Mouse (Mus musculus): Measurements from ENCODE around the gene Fkbp1b. TPM values are rescaled to one million over a fixed set of nuclear protein-coding genes. Genes with fewer than 3 reads are reported as not detected.
"Not testable (repeated sequence)": the region's sequence is repeated elsewhere in the genome, so short reads cannot be mapped to it uniquely, and the experiment has no call there.

The Fkbp1b gene
- polyA plus RNA-seq (2015; fragmentation: Nextera tagmentation; extraction: Ambion mirVana) = 60.0 and 71.2 TPM in 2 replicates

DNA sequence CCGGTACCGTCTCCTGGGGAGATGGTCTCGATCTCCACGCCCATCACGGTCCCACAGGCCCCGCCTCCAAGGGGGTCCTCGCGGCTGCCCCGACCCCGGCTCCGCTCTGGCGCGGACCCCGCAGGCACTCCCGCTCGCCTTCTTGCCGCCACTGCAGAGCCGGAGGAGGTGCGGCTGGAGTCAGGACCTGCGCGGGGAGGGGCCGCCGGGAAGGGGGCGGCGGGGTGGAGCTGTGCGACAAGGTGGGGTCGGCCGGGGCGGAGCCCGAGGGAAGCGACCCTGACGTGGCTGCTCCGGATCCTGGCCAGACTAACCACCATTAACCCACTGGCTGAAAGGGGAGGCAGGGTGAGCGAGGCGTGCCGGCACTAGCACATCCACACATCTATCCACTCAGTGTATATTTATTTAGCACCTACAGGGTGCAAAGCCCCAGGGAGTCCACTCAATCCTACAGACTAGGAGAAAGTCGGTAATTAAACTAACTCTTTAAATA lies at the start of gene Fkbp1b:
Gene Fkbp1b, minus strand, starts transcription at position 200 of the 496 bp plus-strand sequence.
- Histone ChIP-seq H3K36me3 (no peaks in the 10 kb centered on the region), H3K4me1 (replicated peaks) (peaks cover 26% of the 10 kb centered on the region), H3K27me3 (peaks cover 4% of the 10 kb centered on the region; the same call in 1 of the 2 replicates), H3K4me3 (peak within 1 kb of the TSS; percentile 59), H3K9me3 (no peaks in the 10 kb centered on the region), H3K9ac (peak within 1 kb of the TSS; percentile 63), H3K4me2 (peak within 1 kb of the TSS; percentile 88), H3K27ac (replicated peaks) (no peak within 1 kb of the TSS; the same call in 1 of the 2 replicates)
- WGBS = under 1% methylated on average over 35 of the region's 37 CpGs
- ATAC-seq (ENCODE audit: low FRiP score, low read depth) = peak; percentile 61

DNA sequence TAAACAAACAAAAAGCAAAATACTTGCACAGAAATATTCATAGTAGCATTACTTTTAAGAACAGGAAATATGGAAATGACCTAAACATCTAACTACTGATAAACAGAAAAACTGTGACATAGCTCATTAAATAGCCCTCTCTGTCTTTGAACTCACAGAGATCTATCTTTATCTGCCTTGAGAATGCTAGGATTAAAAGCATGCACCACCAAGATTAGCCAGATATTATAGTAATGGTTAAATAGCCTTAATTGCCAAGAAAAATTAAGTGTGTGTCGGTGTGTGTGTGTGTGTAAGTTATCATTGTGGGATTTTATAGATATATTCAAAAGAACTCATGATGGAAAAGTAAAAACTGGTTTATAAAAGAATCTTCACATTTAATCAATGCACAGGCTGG lies 48.5 kb upstream of the Fkbp1b start:
- Histone ChIP-seq H3K4me3 (no peak overlapping the region), H3K9me3 (no peaks in the 10 kb centered on the region), H3K36me3 (peaks cover 15% of the 10 kb centered on the region), H3K4me1 (replicated peaks) (no peaks in the 10 kb centered on the region), H3K9ac (no peak overlapping the region), H3K27me3 (no peaks in the 10 kb centered on the region), H3K27ac (replicated peaks) (no peak overlapping the region), H3K4me2 (no peak overlapping the region)
- 97% methylated on average over 1 of the region's 1 CpGs for WGBS
- ATAC-seq (ENCODE audit: low FRiP score, low read depth) = no peak

DNA sequence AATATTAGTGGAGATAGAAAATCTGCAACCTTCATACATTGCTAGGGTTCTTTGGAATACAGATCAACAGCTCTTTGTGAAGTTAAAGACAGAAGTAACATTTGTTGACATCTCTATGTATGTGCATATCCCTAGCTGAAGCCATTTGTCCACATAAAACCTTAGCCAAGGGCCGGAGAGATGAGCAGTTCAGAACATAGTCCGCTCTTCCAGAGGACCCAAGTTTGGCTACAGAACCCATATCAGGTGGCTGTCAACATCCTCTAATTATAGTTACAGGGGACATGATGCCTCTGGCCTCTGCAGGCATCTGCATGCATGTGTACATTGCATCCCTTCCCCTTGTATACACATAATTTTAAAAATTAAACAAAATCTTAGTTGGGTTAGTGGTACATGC lies 47.9 kb upstream of the Fkbp1b start:
- no peaks in the 10 kb centered on the region for H3K27me3 ChIP-seq
- no peaks in the 10 kb centered on the region for H3K4me1 ChIP-seq (replicated peaks)
- H3K4me3 ChIP-seq = no peak overlapping the region
- no peak overlapping the region for H3K9ac ChIP-seq
- WGBS = 97% methylated on average over 2 of the region's 2 CpGs
- H3K36me3 ChIP-seq = peaks cover 16% of the 10 kb centered on the region
- no peak overlapping the region for H3K4me2 ChIP-seq
- no peak for ATAC-seq (ENCODE audit: low FRiP score, low read depth)
- H3K9me3 ChIP-seq = no peaks in the 10 kb centered on the region
- no peak overlapping the region for H3K27ac ChIP-seq (replicated peaks)

DNA sequence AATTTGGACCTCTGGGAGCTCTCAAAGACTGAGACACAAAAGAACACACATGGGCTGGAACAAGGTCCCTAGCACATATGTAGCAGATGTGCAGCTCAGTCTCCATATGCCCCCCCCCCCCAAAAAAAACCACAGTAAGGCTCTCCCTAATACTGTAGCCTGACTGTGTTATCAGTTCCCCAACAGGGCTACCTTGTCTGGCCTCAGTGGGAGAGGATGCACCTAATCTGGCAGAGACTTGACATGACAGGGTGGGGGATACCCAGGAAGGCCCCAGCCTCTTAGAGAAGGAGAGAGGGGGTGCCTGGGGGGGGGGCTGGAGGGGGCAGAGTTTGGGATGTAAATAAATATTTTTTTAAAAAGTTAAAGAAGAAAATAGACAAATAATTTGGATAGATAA lies 47.3 kb upstream of the Fkbp1b start:
- Histone ChIP-seq H3K36me3 (peaks cover 17% of the 10 kb centered on the region), H3K9ac (no peak overlapping the region), H3K4me2 (no peak overlapping the region), H3K27ac (replicated peaks) (no peak overlapping the region), H3K9me3 (no peaks in the 10 kb centered on the region), H3K27me3 (no peaks in the 10 kb centered on the region), H3K4me3 (no peak overlapping the region), H3K4me1 (replicated peaks) (no peaks in the 10 kb centered on the region)
- no peak for ATAC-seq (ENCODE audit: low FRiP score, low read depth)

DNA sequence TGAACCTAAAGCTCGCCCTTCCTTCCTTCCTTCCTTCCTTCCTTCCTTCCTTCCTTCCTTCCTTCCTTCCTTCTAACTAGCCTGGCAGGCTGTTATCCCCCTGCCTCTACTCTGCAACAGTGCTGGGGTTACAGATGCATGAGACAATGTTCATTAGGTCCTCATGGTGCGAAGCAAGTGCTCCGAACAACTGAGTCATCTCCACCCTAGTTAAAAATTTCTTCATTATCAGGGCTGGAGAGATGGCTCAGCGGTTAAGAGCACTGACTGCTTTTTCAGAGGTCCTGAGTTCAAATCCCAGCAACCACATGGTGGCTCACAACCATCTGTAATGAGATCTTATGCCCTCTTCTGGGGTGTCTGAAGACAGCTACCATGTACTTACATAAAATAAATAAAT lies 45.2 kb upstream of the Fkbp1b start:
- ATAC-seq (ENCODE audit: low FRiP score, low read depth); H3K9me3 ChIP-seq; H3K9ac ChIP-seq; H3K4me3 ChIP-seq; H3K27me3 ChIP-seq; H3K4me1 ChIP-seq (replicated peaks); H3K4me2 ChIP-seq; H3K27ac ChIP-seq (replicated peaks): not testable (repeated sequence)
- 97% methylated on average over 4 of the region's 4 CpGs for WGBS
- H3K36me3 ChIP-seq = peaks cover 26% of the 10 kb centered on the region

DNA sequence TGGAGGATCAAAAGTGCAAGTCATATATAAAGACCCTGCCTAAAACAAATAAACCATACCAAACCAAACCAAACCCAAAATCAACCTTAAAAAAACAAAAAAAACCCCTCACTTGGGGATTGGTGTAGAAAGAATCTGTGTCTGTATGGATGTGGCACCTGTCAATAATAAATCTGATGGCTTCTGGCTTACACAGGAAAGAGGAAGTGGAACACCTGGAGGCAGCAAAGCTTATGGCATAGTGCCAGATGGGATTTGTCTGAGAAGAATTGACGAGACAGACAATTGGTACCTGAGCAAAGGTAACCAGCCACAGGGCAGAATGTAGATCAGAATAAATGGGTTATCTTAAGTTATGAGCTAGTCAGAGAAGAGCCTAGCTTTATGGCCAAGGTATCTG lies 43.7 kb upstream of the Fkbp1b start:
- Histone ChIP-seq H3K4me2 (no peak overlapping the region), H3K27ac (replicated peaks) (no peak overlapping the region), H3K4me1 (replicated peaks) (no peaks in the 10 kb centered on the region), H3K27me3 (no peaks in the 10 kb centered on the region), H3K9me3 (no peaks in the 10 kb centered on the region), H3K9ac (no peak overlapping the region), H3K4me3 (no peak overlapping the region), H3K36me3 (peaks cover 25% of the 10 kb centered on the region)
- WGBS = 56% methylated on average over 1 of the region's 1 CpGs
- no peak for ATAC-seq (ENCODE audit: low FRiP score, low read depth)

DNA sequence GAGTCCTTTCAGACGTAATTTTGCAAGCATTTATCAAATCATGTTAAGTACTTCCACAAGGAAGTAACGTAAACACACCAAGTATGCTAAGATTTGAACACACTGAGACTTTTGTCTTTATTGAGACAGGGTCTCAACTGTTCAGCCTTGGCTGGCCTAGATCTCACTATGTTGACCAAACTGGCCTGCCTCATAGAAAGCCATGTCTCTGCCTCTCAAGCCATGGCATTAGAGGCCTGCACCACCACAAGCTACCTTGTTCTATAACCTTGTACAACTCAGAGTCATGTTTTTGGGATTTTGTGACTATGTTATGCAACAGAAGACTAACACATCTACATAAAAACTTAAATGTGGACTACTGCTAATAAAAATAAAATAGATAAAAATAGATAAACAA lies 40.7 kb upstream of the Fkbp1b start:
- no peaks in the 10 kb centered on the region for H3K27me3 ChIP-seq
- H3K36me3 ChIP-seq = peaks cover 39% of the 10 kb centered on the region
- 91% methylated on average over 2 of the region's 2 CpGs for WGBS
- no peak for ATAC-seq (ENCODE audit: low FRiP score, low read depth)
- H3K4me1 ChIP-seq (replicated peaks) = no peaks in the 10 kb centered on the region
- H3K9ac ChIP-seq = no peak overlapping the region
- H3K27ac ChIP-seq (replicated peaks) = no peak overlapping the region
- H3K4me2 ChIP-seq = no peak overlapping the region
- H3K9me3 ChIP-seq = no peaks in the 10 kb centered on the region
- H3K4me3 ChIP-seq = no peak overlapping the region

DNA sequence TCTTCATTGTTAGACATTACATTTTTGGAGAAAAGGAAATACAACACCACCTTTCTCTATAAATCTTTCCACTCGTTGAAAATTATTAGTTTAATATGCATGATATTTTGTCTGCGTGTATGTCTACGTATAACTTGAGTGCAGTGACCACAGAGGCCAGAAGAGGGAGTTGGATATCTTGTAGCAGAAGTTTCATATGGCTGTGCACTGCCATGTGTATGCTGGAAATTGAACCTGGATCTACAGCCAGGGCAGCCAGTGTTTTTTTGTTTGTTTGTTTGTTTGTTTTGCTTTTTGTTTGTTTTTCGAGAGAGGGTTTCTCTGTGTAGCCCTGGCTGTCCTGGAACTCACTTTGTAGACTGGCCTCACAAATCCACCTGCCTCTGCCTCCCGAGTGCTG lies 37.7 kb upstream of the Fkbp1b start:
- no peaks in the 10 kb centered on the region for H3K9me3 ChIP-seq

DNA sequence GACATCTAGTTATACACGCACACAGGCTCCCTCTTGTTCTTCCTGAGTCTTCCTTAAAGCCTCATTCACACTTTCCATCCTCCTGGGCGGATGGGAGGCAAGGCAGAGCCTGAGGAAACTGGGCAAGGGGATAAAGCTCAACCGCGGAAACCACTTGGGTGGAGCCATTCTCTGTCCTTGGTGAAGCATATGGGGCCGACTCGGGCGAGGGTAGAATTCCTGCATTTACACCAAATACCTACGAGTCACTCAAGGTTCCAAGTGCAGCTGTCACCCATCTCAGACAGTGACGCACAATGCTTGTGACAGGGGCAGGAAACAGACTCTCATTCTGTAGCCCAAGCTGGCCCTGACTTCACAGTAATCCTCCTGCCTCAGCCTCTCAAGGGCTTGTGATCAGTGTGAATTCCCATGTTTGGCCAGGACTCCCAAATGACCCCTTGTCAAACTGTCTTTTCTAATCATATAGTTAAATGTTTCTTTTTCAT lies 36.9 kb upstream of the Fkbp1b start:
- Histone ChIP-seq H3K9ac (no peak overlapping the region), H3K27ac (replicated peaks) (no peak overlapping the region), H3K4me1 (replicated peaks) (peaks cover 12% of the 10 kb centered on the region), H3K27me3 (no peaks in the 10 kb centered on the region), H3K36me3 (peaks cover 31% of the 10 kb centered on the region), H3K4me3 (no peak overlapping the region), H3K9me3 (no peaks in the 10 kb centered on the region), H3K4me2 (no peak overlapping the region)
- WGBS = 81% methylated on average over 9 of the region's 9 CpGs
- no peak for ATAC-seq (ENCODE audit: low FRiP score, low read depth)

More for the DNA sequence above, 37.7 kb upstream of the Fkbp1b start:
- no peak overlapping the region for H3K4me3 ChIP-seq
- no peaks in the 10 kb centered on the region for H3K27me3 ChIP-seq
- no peak overlapping the region for H3K9ac ChIP-seq
- WGBS = 99% methylated on average over 5 of the region's 5 CpGs
- peaks cover 6% of the 10 kb centered on the region for H3K4me1 ChIP-seq (replicated peaks)
- H3K4me2 ChIP-seq = no peak overlapping the region
- H3K36me3 ChIP-seq = peaks cover 31% of the 10 kb centered on the region
- no peak overlapping the region for H3K27ac ChIP-seq (replicated peaks)
- ATAC-seq (ENCODE audit: low FRiP score, low read depth) = no peak

DNA sequence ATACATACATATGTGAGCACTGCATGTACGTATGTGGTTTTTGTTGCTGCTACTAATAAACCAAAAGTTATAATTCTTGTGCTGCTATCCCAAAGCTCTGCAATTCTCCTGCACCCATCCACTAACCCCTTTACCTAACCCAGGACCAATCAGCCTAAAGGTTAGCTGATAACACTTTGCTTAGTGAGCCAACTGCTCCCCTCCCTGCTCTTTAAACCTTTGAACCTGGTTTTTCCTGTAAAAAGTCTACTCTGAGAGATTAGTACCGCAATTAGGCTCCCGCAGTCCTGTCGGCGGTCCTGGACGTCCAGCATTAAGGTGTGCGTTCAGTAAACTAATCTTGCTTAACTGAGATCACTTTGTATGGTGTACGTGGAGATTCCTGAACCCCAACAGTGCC lies 34.2 kb upstream of the Fkbp1b start:
- peaks cover 14% of the 10 kb centered on the region for H3K36me3 ChIP-seq
- H3K9ac ChIP-seq = no peak overlapping the region
- 88% methylated on average over 8 of the region's 8 CpGs for WGBS
- no peak overlapping the region for H3K27ac ChIP-seq (replicated peaks)
- H3K9me3 ChIP-seq = no peaks in the 10 kb centered on the region
- no peak overlapping the region for H3K4me3 ChIP-seq
- no peak overlapping the region for H3K4me2 ChIP-seq
- no peak for ATAC-seq (ENCODE audit: low FRiP score, low read depth)
- H3K27me3 ChIP-seq = no peaks in the 10 kb centered on the region
- peaks cover 12% of the 10 kb centered on the region for H3K4me1 ChIP-seq (replicated peaks)

DNA sequence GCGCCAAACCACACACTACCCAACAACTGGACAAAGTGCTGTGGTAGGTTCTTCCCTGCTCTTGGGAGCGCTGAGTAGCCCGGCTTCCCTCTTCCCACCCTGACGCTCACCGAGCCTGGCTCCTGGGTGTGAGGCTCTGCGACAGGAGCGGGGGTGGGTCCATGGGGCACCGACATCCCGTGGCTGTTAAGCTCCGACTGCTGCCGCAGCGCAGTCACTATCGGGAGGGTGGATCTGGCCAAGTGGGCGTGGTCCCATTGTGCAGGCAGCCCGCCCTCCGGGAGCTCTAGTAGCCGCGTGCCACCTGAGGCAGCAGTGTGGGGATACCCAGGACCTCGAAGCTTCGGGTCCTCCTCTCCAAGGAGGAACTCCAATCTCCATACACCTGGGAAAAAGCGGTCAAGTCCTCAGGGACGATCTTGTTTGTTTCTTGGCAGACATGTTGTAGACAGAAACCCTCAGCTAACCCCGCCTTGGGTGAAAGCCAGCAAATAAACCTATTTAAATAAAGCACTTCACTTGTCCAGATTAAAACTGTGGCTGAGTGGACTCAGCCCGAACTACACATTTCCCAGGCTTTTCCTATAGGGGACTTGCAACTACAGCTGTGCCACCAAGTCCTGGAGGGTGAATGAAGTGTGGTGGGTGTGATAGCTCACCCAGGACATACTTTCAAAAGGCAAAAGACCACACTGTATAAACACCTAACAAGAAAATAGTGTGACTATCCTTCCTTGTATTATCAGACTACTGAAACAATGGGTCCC lies 33.0 kb upstream of the Fkbp1b start, which contains the start of gene Mfsd2b:
Gene Mfsd2b, minus strand, starts transcription at position 199 of the 767 bp plus-strand sequence.
- H3K4me1 ChIP-seq (replicated peaks) = peaks cover 12% of the 10 kb centered on the region
- WGBS = 3% methylated on average over 24 of the region's 24 CpGs
- H3K4me2 ChIP-seq = peak within 1 kb of the TSS; percentile 93
- H3K36me3 ChIP-seq = peaks cover 10% of the 10 kb centered on the region
- H3K27ac ChIP-seq (replicated peaks) = no peak within 1 kb of the TSS
- H3K4me3 ChIP-seq = peak within 1 kb of the TSS; percentile 41
- H3K27me3 ChIP-seq = no peaks in the 10 kb centered on the region
- H3K9me3 ChIP-seq = no peaks in the 10 kb centered on the region
- peak; percentile 82 for ATAC-seq (ENCODE audit: low FRiP score, low read depth)
- H3K9ac ChIP-seq = peak within 1 kb of the TSS; percentile 39

DNA sequence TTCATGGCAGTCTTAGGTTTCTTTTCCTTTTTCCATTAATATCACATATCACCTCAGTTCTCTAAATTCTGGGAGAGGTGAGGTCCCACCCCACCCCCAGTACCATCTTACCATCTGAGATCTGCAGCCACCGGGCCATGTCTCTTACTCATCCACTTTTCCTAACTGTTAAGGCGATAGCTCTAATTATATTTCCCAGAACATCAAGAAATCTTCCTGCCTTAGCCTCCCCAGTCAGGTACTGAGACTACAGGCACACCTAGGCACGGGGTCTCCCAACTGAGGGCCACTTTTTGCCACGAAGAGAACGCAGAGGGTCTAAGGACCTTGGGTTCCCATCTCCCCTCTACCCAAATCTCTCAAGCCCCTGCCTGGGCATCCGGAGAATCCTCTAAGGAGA lies 32.1 kb upstream of the Fkbp1b start:
- ATAC-seq (ENCODE audit: low FRiP score, low read depth) = no peak; the same call in 1 of the 2 replicates
- peaks cover 12% of the 10 kb centered on the region for H3K4me1 ChIP-seq (replicated peaks)
- H3K4me3 ChIP-seq = peak overlapping the region; percentile 41; the same call in 1 of the 2 replicates
- H3K9ac ChIP-seq = no peak overlapping the region
- 0 out of 2 replicates have a peak, but pooled peaks cover 2% of the 10 kb centered on the region for H3K36me3 ChIP-seq
- no peaks in the 10 kb centered on the region for H3K27me3 ChIP-seq
- H3K27ac ChIP-seq (replicated peaks) = no peak overlapping the region
- peak overlapping the region; percentile 93 for H3K4me2 ChIP-seq
- no peaks in the 10 kb centered on the region for H3K9me3 ChIP-seq
- 81% methylated on average over 6 of the region's 6 CpGs for WGBS

All from hindbrain, embryonic 15.5 days (tissue).